Mouse (Mus musculus) lung, adult 2 months (tissue): Measurements from ENCODE around the gene Sall1.

Experiments used
- CTCF ChIP-seq: fragments of 200-500 bp; IDR thresholded peaks from 2 replicates; pipeline ENCODE4 v1.5.1; 2011; ENCODE audit warnings: mild to moderate bottlenecking, low read length, control low read depth; ENCODE audit not compliant: insufficient read depth
- POLR2A ChIP-seq: fragments of 200-500 bp; IDR thresholded peaks from 2 replicates; pipeline ENCODE4 v1.6.1; 2011; ENCODE audit warnings: low read depth, mild to moderate bottlenecking, control low read depth, low read length, borderline replicate concordance; ENCODE audit errors: extremely low read depth

- no peak for TF ChIP-seq CTCF
- TF ChIP-seq POLR2A: no peak
These were observed 1.9 kb downstream of the Sall1 start for GRCm38 (mm10) chr8:89042118-89042460.
